Mouse (Mus musculus) layer of hippocampus, adult 11-12 months (tissue): ENCODE results near the gene Ncoa3.

ENCODE experiments used
- DNase-seq: peaks from one replicate; pipeline ENCODE4 v3.0.0; 2022; ENCODE audit warnings: low spot score

Gene Ncoa3

GRCm38 (mm10) chr2:166079961-166080885 is 87.8 kb downstream of the Ncoa3 start:
- DNase-seq, result no peak

- no peak for DNase-seq
These were observed 88.7 kb downstream of the Ncoa3 start for GRCm38 (mm10) chr2:166080967-166081750.

GRCm38 (mm10) chr2:166082193-166082592 is 89.8 kb downstream of the Ncoa3 start:
- DNase-seq, result peak; percentile 81

- DNase-seq, result no peak
These were observed 90.2 kb downstream of the Ncoa3 start for GRCm38 (mm10) chr2:166082661-166083060.

- no peak for DNase-seq
These were observed 91.2 kb downstream of the Ncoa3 start for GRCm38 (mm10) chr2:166083542-166084031.

- DNase-seq, result no peak
These were observed 91.7 kb downstream of the Ncoa3 start for GRCm38 (mm10) chr2:166084111-166084510.

- DNase-seq, result peak; percentile 69
These were observed 92.5 kb downstream of the Ncoa3 start for GRCm38 (mm10) chr2:166084964-166085363.

- DNase-seq, result no peak
These were observed 93.3 kb downstream of the Ncoa3 start for GRCm38 (mm10) chr2:166085780-166086179.

GRCm38 (mm10) chr2:166086457-166087233 is 94.2 kb downstream of the Ncoa3 start:
- DNase-seq, result no peak

- DNase-seq, result no peak
These were observed 96.6 kb downstream of the Ncoa3 start for GRCm38 (mm10) chr2:166088991-166089390.

GRCm38 (mm10) chr2:166090131-166090581 is 97.7 kb downstream of the Ncoa3 start:
- DNase-seq, result no peak

- DNase-seq, result no peak
These were observed 99.2 kb downstream of the Ncoa3 start for GRCm38 (mm10) chr2:166091599-166091998.

- DNase-seq, result no peak
These were observed 100.0 kb downstream of the Ncoa3 start for GRCm38 (mm10) chr2:166092412-166092811.

GRCm38 (mm10) chr2:166096300-166096699 is 103.9 kb downstream of the Ncoa3 start:
- no peak for DNase-seq

- no peak for DNase-seq
These were observed 104.4 kb downstream of the Ncoa3 start for GRCm38 (mm10) chr2:166096834-166097233.

GRCm38 (mm10) chr2:166097443-166098291 is 105.2 kb downstream of the Ncoa3 start:
- DNase-seq, result peak; percentile 45

- DNase-seq, result no peak
These were observed 106.0 kb downstream of the Ncoa3 start for GRCm38 (mm10) chr2:166098292-166098933.

GRCm38 (mm10) chr2:166100309-166101262 is 108.2 kb downstream of the Ncoa3 start:
- DNase-seq, result peak; percentile 35

GRCm38 (mm10) chr2:166102893-166103292 is 110.5 kb downstream of the Ncoa3 start:
- no peak for DNase-seq
